In the genomic region with DNA sequence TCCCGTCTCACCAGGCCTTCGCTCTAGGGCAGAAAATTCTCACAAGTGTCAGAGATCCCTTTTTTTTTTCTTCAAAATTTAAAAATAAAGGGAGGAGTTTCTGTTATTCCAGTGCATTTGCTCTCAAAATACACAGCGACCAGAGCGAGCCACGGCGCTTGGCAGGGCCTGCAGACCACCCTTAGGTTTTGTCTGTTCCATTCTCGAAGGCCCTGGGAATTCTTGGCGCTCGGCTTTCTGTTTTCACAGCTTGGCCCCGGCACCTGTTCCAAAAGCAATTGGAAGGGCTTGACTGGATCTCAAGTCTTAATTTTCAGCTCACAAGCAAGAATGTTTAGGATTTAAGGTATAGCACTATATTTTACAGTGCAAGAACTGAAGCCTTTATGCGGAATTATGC, we compare ENCODE assay signal across 16 mouse cellular contexts. TPM values are rescaled to one million over a fixed set of nuclear protein-coding genes. Genes with fewer than 3 reads are reported as not detected.
"Had no signal": no experiment of that assay in that cellular context is flagged by ENCODE, and none has a peak within 500 bp of the region (broad histone marks: within the 10 kb centered on the region; RNA-seq: fewer than 3 reads in every experiment).

No protein-coding gene starts in this region.

- DNase-seq: kidney, postnatal 25 days; lung, adult 2 months; lung, postnatal 36 days; thymus, adult 2 months; thymus, postnatal 25 days had no signal

- H3K27ac ChIP-seq: left cerebral cortex, adult 2 months; limb, embryonic 13.5 days; liver, embryonic 15.5 days; midbrain, embryonic 13.5 days; neural tube, embryonic 12.5 days; stomach, embryonic 15.5 days had no signal

- H3K4me2 ChIP-seq: limb, embryonic 13.5 days; liver, embryonic 11.5 days; liver, embryonic 15.5 days; midbrain, embryonic 13.5 days; neural tube, embryonic 12.5 days; stomach, embryonic 15.5 days had no signal

- H3K4me3 ChIP-seq: left cerebral cortex, adult 2 months; limb, embryonic 13.5 days; liver, embryonic 15.5 days; midbrain, embryonic 13.5 days; neural tube, embryonic 12.5 days; stomach, embryonic 15.5 days had no signal

- ATAC-seq: lung, postnatal 0 days; midbrain, embryonic 13.5 days had no signal

- H3K4me1 ChIP-seq: liver, embryonic 15.5 days; neural tube, embryonic 12.5 days; stomach, embryonic 15.5 days had no signal

- H3K9me3 ChIP-seq: limb, embryonic 13.5 days; liver, embryonic 15.5 days; midbrain, embryonic 13.5 days; neural tube, embryonic 12.5 days; stomach, embryonic 15.5 days had no signal

- H3K36me3 ChIP-seq: limb, embryonic 13.5 days; liver, embryonic 15.5 days; midbrain, embryonic 13.5 days; neural tube, embryonic 12.5 days; stomach, embryonic 15.5 days had no signal

- H3K27me3 ChIP-seq: liver, embryonic 15.5 days; midbrain, embryonic 13.5 days; neural tube, embryonic 12.5 days; stomach, embryonic 15.5 days had no signal

- H3K9ac ChIP-seq: limb, embryonic 13.5 days; liver, embryonic 15.5 days; midbrain, embryonic 13.5 days; neural tube, embryonic 12.5 days; stomach, embryonic 15.5 days had no signal

RNA-seq across cellular contexts. Expression of a gene that starts 39.8 kb away (rescaled TPM):
- total RNA-seq: megakaryocyte progenitor cell, adult 5-6 weeks; monocyte, adult 5-6 weeks; neutrophil, adult 5-6 weeks had no signal
